Mouse (Mus musculus) mouse trophoblast stem cell (cell line): Measurements from ENCODE around the gene Opn1mw.
"Not testable (repeated sequence)": the region's sequence is repeated elsewhere in the genome, so short reads cannot be mapped to it uniquely, and the experiment has no call there.

Experiments used
- in situ Hi-C, 2 experiments: fragments of 300-500 bp; cut with MseI, MboI; formaldehyde crosslinking; loops; 2 replicates in 1 of 2; 3 replicates in 1 of 2; pipeline ENCODE4 v1.15.1; 2025

The Opn1mw gene

DNA sequence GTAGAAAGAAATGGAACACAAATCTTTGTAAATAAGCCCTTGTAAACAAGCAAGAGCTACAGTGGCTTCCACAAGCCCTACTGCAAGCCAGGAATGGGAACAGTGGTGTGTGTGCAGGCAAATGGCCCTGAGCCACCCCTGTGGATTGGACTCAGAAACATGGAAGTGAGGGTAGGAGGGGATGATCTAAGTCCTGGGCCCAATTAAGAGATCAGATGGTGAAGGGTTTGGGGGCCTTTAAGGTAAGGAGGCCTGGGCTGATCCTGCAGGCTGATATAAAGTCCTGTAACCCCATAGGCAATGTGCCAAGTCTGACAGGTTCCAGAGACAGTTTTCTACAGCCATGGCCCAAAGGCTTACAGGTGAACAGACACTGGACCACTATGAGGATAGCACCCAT, at the start of gene Opn1mw:
Gene Opn1mw, plus strand, starts transcription at position 301 of the 400 bp plus-strand sequence.
- in situ Hi-C loops = loop anchor here in 1 of 2 experiments (10.0 kb wide), 1 partner anchor 288 kb away; no protein-coding TSS in a partner anchor

DNA sequence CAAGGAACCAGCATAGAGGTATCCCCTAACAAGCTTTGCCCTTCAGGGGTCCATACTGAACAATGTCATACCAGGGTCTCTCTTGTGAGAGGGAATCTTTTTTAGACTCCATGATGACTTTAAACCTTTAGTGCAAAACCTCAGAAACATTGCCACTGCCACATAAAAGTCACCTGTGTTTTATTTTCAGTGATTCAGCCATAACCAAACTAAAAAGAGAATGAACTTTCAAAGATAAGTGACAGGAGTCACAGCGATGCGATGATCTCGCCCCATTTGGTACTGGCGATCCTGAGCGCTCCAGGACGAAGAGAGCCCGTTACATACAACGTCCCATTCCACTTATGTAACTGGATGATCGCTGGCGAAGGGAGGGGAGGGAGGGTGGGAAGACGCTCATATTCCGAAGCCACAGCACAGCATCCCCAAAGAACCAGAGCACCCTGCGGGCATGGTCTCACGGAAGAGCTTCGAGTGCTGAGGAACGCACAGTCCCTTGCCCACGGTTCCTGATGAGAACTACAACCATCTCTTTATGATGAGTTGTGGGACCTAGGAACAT, 42.9 kb upstream of the Opn1mw start:
- in situ Hi-C loops = no loop called here

DNA sequence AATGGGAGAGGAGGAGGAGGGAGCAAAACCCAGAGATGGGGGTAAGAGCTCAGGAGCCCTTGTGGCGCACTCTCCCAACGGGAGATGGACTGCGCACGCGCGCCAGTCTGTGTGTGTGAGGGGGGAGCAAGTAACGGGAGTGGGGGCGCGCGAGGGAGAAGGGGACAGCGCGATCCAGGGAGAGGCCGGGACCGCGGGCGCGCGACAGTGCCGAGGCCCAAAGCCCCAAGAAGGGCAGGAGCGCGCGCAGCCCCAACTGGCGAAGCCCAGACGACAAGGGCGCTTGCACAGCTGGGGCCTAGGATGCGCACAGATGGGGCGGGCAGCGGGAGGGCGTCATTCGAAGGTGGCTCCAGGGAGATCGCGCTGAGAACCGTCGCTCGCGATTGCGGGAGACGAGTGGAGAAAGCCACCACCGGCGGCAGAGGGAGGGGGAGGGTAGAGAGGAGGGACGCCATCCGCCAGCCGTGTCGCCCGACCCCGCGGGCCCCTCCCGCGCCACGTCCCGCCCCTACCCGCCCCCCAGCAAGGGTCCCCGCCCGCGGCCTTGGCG, 42.2 kb upstream of the Opn1mw start:
- in situ Hi-C loops = no loop called here

DNA sequence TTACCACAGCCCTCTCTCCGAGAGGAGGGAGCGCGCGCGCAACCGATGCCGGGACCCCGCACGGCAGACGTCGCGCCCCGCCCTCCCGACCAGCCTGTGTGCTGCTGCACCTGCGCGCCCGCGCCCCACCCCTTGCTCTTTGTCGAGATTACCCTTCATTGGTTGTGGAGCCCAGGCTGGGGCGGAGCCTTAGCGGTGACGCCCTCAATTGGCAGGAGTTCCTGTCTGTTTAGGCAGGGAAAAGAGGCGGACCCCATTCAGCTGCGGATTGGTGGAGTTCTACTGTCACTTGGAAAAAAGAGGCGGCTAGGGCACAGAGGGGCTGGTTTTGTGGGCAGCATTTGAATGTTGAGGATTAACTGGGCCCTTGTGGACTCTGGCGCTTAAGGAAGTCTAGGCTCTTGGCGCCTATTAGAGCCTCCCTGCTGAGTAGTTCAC, 41.6 kb upstream of the Opn1mw start:
- in situ Hi-C loops = no loop called here

DNA sequence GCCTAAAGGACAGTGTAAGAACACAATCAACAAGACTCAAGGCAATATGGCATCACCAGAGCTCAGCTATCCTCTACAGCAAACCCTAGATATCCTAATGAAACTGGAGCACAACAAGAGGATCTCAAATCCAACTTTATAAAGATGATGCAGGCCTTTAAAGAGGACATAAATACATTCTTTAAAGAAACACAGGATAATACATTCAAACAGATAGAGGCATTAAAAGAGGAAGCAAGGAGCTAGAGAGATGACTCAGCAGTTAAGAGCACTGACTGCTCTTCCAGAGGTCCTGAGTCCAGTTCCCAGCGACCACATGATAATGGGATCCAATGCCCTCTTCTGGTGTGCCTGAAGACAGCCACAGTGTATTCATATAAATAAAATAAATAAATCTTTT, 32.1 kb upstream of the Opn1mw start:
- in situ Hi-C loops = no loop called here

DNA sequence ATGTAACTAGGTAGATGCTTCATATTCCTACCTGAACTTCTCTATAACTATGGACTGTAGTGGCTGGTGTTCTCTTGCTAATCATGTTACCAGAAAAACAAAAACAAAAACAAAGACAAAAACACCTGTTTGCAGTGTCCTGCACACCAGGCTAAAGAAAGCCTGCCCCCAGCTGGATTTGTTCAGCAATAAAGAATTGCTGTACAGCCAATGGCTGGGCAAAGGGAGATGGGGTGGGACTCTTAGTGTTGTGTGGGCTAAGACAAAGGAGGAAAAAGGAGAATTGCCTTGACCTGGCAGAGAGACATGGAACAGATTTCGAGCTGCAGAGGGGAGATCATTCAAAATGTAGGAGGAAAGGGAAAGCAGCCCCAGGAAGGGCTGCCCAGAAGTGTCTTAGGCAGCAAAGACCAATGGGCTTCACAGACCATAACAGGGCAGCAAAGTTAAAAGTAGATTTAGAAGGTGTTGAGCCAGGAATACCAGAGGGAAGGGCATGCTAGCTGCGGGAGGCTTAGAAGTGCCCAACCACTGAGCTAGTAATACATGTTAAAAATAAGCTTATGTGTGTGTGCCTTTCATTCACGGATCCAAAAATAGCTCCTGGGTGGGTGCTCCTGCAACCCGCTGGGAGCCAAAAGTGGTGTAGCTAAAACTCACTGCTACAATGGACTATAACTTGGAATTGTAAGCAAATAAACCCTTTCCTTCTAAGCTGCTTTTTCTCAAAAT, 23.6 kb upstream of the Opn1mw start:
- in situ Hi-C loops = no loop called here

DNA sequence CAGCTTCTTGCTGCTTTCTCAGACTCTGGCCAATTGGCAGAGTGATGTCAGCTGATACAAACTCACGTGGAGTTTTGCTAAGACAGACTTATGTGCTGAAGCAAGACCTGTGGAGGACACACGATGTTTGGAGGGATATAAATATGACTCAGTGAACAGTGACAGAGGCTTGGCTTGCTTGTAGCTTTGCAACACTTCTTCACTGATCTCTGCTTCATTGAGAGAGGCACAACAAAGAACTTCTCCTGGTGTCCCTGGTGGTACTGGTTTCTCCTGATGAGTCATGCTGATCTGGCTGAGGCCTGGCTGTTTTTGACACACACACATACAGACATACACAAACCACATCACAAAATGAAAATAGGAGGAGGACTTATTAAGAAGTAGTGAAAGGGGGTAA, 21.3 kb upstream of the Opn1mw start:
- in situ Hi-C loops = no loop called here

DNA sequence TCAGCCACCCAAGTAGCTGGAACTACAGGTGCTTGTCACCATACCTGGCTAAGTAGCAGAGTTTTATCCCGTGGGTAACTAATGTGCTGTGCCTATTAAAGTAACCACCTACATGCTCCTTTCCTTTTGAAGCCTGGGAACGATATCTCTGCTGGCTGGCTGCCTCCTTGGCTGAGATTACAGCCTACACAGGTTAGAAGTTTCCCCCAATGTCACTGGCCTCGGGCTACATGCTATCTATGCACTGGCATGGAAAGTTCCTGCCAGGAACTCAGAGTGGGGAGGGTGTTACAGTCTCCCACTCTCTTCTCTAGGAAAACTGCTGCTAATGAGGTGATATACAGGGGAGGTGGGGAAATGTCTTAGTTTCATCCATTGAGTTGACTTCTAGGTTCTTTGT, 18.5 kb upstream of the Opn1mw start:
- in situ Hi-C loops = no loop called here

DNA sequence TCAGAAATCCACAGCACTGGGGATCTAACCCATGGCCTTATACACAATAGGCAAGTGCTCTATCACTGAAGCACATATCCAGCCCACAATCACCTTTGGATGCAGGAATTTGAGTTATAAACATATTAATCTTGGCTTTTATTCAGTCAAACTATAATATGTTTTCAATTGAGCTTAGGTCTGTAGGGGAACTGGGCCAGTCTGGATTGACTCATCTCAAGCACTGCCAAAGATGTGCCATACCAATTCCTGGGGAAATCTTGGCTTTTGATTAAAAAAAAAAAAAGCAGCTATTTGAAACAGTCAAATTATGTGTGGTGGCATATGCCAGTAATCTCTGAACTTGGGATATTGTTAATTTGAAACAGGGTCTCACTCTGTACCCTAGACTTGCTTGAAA, 13.2 kb upstream of the Opn1mw start:
- in situ Hi-C loops = no loop called here

DNA sequence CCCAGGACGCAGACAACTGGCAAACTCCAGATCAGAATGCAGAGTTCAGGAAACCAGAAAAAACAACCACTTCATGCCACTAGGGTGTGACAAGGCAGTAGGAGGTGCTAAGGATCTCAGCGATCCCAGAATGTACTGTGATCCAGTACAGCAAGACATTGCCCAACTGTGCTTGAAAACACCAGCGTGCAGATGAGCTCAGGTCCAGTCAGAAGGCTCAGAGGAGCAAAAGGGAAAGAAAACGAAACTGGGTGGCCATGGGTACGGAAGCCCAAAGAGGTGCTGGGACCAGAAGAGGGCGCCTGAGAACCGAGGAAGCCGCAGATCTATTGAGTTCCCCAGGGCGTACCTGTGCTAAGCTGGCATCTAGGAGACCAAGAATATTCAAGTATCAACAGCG, 11.8 kb upstream of the Opn1mw start:
- in situ Hi-C loops = no loop called here

DNA sequence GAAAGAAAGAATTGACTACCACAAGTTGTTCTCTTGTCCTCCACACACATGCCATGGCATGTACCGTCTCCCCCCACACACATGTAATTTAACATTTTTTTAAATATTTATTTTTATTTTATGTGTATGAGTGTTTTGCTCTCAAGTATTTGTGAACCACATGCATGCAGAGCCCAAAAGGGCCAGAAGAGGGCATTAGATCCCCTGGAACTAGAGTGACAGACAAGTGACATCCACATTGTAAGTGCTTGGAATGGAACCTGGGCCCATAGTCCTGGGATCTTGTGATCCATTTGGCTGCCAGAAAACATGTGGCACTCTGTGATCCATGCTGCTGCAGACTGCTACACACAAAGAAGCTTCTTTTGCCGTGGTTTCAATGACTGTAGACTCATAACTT, 2.3 kb upstream of the Opn1mw start:
- in situ Hi-C loops = loop anchor here in 1 of 2 experiments (10.0 kb wide), 1 partner anchor 290 kb away; no protein-coding TSS in a partner anchor

DNA sequence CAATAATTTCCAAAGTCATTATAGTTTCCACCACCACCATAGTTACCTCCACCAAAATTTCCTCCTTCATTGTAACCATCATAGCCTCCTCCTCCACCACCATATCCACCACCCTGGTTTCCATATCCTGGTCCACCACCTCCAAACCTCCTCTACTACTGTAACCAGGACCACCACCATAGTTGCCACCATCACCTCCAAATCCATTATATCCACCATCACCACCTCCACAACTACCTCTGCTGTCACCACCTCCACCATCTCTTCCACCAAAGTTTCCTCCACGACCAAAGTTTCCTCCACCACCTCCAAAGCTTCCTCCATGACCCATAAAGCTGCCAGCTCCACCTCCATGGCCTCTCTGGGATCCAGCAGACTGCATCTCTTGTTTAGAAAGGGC, 8.0 kb downstream of the Opn1mw start, which contains the start of gene Mecp2:
Gene Mecp2, minus strand, starts transcription at position 101 of the 400 bp plus-strand sequence.
- in situ Hi-C loops = not testable (repeated sequence)

DNA sequence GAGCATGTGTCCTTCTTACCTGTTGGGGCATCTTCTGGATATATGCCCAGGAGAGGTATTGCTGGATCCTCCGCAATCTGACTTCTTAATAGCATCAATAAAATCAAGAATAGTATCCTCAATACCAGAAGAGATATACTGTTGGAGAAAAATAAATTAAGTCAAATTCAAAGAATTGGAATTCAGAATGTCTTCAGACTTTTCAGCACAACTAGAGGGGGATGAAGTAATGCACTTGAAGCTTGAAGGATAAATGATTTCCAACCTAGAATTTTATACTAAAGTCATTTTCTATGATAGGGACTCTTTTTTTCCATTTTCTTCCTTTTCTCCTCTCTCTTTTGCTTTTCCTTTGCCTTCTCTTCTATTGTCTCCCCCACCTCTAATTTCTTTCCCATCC, 40.5 kb downstream of the Opn1mw start, which contains the start of gene Tex28:
Gene Tex28, minus strand, starts transcription at position 101 of the 400 bp plus-strand sequence.
- in situ Hi-C loops = no loop called here

DNA sequence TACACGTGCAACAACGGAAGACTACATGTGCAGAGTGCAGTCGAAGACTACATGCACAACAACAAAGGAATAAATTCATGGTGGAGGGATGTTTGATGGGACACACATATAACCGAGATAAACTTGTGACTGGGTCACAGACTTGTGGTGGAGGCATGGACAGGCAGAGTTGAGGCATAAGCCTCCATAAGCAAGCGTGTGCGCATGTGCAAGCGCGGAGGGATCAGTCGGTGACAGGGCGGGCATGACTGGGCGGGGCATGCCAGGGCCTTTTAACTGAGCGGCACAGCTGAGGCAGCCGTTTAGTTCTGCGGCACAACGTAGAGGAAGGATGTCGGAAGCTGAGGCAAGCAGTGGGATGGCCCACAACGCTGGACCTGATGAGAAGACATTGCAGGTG, 49.7 kb downstream of the Opn1mw start, which contains the start of gene Tktl1:
Gene Tktl1, plus strand, starts transcription at position 301 of the 400 bp plus-strand sequence.
- in situ Hi-C loops = no loop called here
